Mouse (Mus musculus) thymus, adult 2 months (tissue): ENCODE results near the gene Frmd4a.

ENCODE experiments used
- CTCF ChIP-seq: fragments of 200-500 bp; IDR thresholded peaks from 2 replicates; pipeline ENCODE4 v1.5.1; 2012; ENCODE audit warnings: mild to moderate bottlenecking, control low read depth, low read length, moderate library complexity, borderline replicate concordance; ENCODE audit not compliant: control insufficient read depth, poor library complexity, insufficient read depth; ENCODE audit errors: extremely low read depth
- POLR2A ChIP-seq: fragments of 200-500 bp; IDR thresholded peaks from 2 replicates; pipeline ENCODE4 v1.6.1; 2012; ENCODE audit warnings: mild to moderate bottlenecking, low read length, control low read depth, moderate library complexity; ENCODE audit not compliant: control insufficient read depth, poor library complexity, insufficient read depth; ENCODE audit errors: extremely low read depth

DNA sequence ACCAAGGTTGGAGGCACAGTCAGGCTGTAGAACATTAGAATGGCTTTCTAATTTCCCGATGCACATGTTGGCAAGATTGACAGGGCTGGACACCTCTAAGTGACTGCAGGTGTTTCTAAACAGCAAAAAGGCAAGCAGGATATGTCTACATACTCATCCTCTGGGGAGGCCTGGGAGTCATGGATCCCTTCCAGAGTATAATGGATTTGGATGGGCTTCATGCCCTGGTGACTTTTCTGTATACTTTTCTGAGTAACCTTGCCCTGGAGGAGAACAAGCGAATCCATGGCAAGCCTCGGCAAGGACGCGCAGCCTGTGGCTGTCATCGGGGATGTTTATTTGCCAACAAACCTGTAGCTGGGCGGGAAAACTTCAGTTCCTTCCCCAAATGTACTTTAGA, 509.6 kb downstream of the Frmd4a start:
- no peak for TF ChIP-seq POLR2A
- no peak for TF ChIP-seq CTCF
